21 mouse cellular contexts compared by ENCODE assay signal in genomic region chr13:115106183-115106582, GRCm38 (mm10). TPM values are rescaled to one million over a fixed set of nuclear protein-coding genes. Genes with fewer than 3 reads are reported as not detected.
DNase-seq lines count a peak whose midpoint lies in the region; ATAC-seq and TF ChIP-seq lines count a peak whose summit lies in the region.
"Had no signal": no experiment of that assay in that cellular context is flagged by ENCODE, and none has a peak within 500 bp of the region (broad histone marks: within the 10 kb centered on the region; RNA-seq: fewer than 3 reads in every experiment).

No protein-coding gene starts in this region.

- H3K36me3 ChIP-seq in heart, adult 2 months (ENCODE audit: control insufficient read depth, insufficient read depth, low read length) = peaks cover 5% of the 10 kb centered on the region; the same call in 1 of the 2 replicates
- no peaks in the 10 kb centered on the region for H3K36me3 ChIP-seq in liver, adult 2 months (ENCODE audit: control insufficient read depth, insufficient read depth, low read length)
- H3K36me3 ChIP-seq in liver, embryonic 11.5 days (ENCODE audit: control insufficient read depth, insufficient read depth, low read length) = no peaks in the 10 kb centered on the region
- no peaks in the 10 kb centered on the region for H3K36me3 ChIP-seq in midbrain, embryonic 10.5 days
- H3K36me3 ChIP-seq: embryonic facial prominence, embryonic 12.5 days; forebrain, embryonic 12.5 days; hindbrain, embryonic 13.5 days; midbrain, embryonic 12.5 days had no signal

- H3K27me3 ChIP-seq in heart, adult 2 months (ENCODE audit: control insufficient read depth, insufficient read depth, low read length) = no peaks in the 10 kb centered on the region
- H3K27me3 ChIP-seq in liver, adult 2 months (ENCODE audit: control insufficient read depth, insufficient read depth, low read length) = no peaks in the 10 kb centered on the region
- peaks cover 11% of the 10 kb centered on the region for H3K27me3 ChIP-seq in liver, embryonic 11.5 days (replicated peaks; ENCODE audit: control insufficient read depth, insufficient read depth, low read length)
- peaks cover 28% of the 10 kb centered on the region for H3K27me3 ChIP-seq in midbrain, embryonic 10.5 days (ENCODE audit: low read depth, poor library complexity, severe bottlenecking)
- H3K27me3 ChIP-seq: embryonic facial prominence, embryonic 12.5 days had no signal

- no peak overlapping the region for H3K9ac ChIP-seq in heart, adult 2 months (ENCODE audit: low read depth, low read length)
- no peak overlapping the region for H3K9ac ChIP-seq in liver, adult 2 months (ENCODE audit: low read depth, low read length)
- H3K9ac ChIP-seq in liver, embryonic 11.5 days (ENCODE audit: low read depth, low read length) = no peak overlapping the region
- H3K9ac ChIP-seq: embryonic facial prominence, embryonic 12.5 days; forebrain, embryonic 12.5 days; hindbrain, embryonic 13.5 days; midbrain, embryonic 12.5 days had no signal

- intact Hi-C loops in heart, adult 2 months (cut with DNase I) = no loop called here
- intact Hi-C loops in heart, postnatal 14 days (cut with DNase I) = loop anchor here (10.0 kb wide), 2 partner anchors 271 to 1609 kb away; no protein-coding TSS in a partner anchor

- TF ChIP-seq CTCF in heart, adult 2 months (IDR thresholded peaks at IDR 0.05) = no peak
- no peak for TF ChIP-seq CTCF in liver, adult 2 months (IDR thresholded peaks at IDR 0.05; ENCODE audit: low read depth, low read length)

- 47% methylated on average over 10 of the region's 10 CpGs for whole genome bisulfite sequencing in heart, adult 2 months
- WGBS in liver, adult 2 months = 20% methylated on average over 10 of the region's 10 CpGs
- WGBS in liver, embryonic 11.5 days = 76% methylated on average over 10 of the region's 10 CpGs
- 88% methylated on average over 10 of the region's 10 CpGs for WGBS in midbrain, embryonic 10.5 days

- no peaks in the 10 kb centered on the region for H3K79me2 ChIP-seq in heart, adult 2 months (replicated peaks; ENCODE audit: control insufficient read depth, insufficient read depth, low read length)
- no peaks in the 10 kb centered on the region for H3K79me2 ChIP-seq in liver, adult 2 months (ENCODE audit: control insufficient read depth, insufficient read depth, low read length)

- no peak for ATAC-seq in liver, embryonic 11.5 days (replicated peaks; ENCODE audit: low FRiP score)

- TF ChIP-seq POLR2A in heart, adult 2 months (IDR thresholded peaks at IDR 0.05; ENCODE audit: insufficient read depth, low read depth, low read length) = peak; percentile 41; the same call in 1 of the 2 replicates
- TF ChIP-seq POLR2A in liver, adult 2 months (IDR thresholded peaks at IDR 0.05; ENCODE audit: extremely low read depth, insufficient read depth, low read length) = no peak

- peaks cover 10% of the 10 kb centered on the region for H3K4me1 ChIP-seq in heart, adult 2 months (ENCODE audit: control insufficient read depth, insufficient read depth, low read length)
- H3K4me1 ChIP-seq in liver, adult 2 months (ENCODE audit: control insufficient read depth, insufficient read depth, low read length) = peaks cover 1% of the 10 kb centered on the region; the same call in 1 of the 2 replicates
- no peaks in the 10 kb centered on the region for H3K4me1 ChIP-seq in liver, embryonic 11.5 days (replicated peaks; ENCODE audit: control insufficient read depth, insufficient read depth, low read length)
- H3K4me1 ChIP-seq in brown adipose tissue, adult 24 weeks (ENCODE audit: control insufficient read depth, insufficient read depth, insufficient read length, low read length) = peaks cover 11% of the 10 kb centered on the region
- peaks cover 8% of the 10 kb centered on the region for H3K4me1 ChIP-seq in midbrain, embryonic 10.5 days

- H3K27ac ChIP-seq in heart, adult 2 months = peak overlapping the region; percentile 82
- H3K27ac ChIP-seq in liver, adult 2 months (replicated peaks; ENCODE audit: insufficient read depth, low read depth, low read length) = no peak overlapping the region
- no peak overlapping the region for H3K27ac ChIP-seq in liver, embryonic 11.5 days (ENCODE audit: low read depth, low read length)
- peak overlapping the region; percentile 97 for H3K27ac ChIP-seq in brown adipose tissue, adult 24 weeks (replicated peaks; ENCODE audit: low read depth, low read length)
- no peak overlapping the region for H3K27ac ChIP-seq in midbrain, embryonic 10.5 days (replicated peaks)
- H3K27ac ChIP-seq: embryonic facial prominence, embryonic 12.5 days; forebrain, embryonic 12.5 days; hindbrain, embryonic 13.5 days; midbrain, embryonic 12.5 days; stomach, postnatal 0 days had no signal

- DNase-seq in heart, adult 2 months = peak; percentile 43 to 46
- no peak for DNase-seq in heart, postnatal 14 days
- peak; percentile 89 for DNase-seq in liver, adult 2 months (ENCODE audit: extremely low read depth, low read depth, low spot score)
- no peak for DNase-seq in liver, embryonic 11.5 days (ENCODE audit: low spot score)
- peak; percentile 53 for DNase-seq in fibroblast of lung, adult 2 months (ENCODE audit: low read depth)
- no peak for DNase-seq in midbrain, embryonic 10.5 days (ENCODE audit: low spot score)
- DNase-seq: adrenal gland, adult 2 months; cerebellum, adult 18-20 months; cerebellum, postnatal 14 days; kidney, adult 11 months; layer of hippocampus, adult 9-11 months; thymus, adult 2 months; thymus, postnatal 4 days had no signal

- no peak overlapping the region for H3K4me3 ChIP-seq in heart, adult 2 months
- H3K4me3 ChIP-seq in liver, adult 2 months (ENCODE audit: insufficient read depth, low read depth, low read length) = no peak overlapping the region
- no peak overlapping the region for H3K4me3 ChIP-seq in liver, embryonic 11.5 days (ENCODE audit: low read depth, low read length)
- H3K4me3 ChIP-seq in brown adipose tissue, adult 24 weeks (ENCODE audit: insufficient read depth, low read depth, low read length) = no peak overlapping the region
- no peak overlapping the region for H3K4me3 ChIP-seq in midbrain, embryonic 10.5 days
- H3K4me3 ChIP-seq: embryonic facial prominence, embryonic 12.5 days; forebrain, embryonic 12.5 days; hindbrain, embryonic 13.5 days; midbrain, embryonic 12.5 days had no signal

- no peak overlapping the region for H3K4me2 ChIP-seq in liver, embryonic 11.5 days
- H3K4me2 ChIP-seq: embryonic facial prominence, embryonic 12.5 days; forebrain, embryonic 12.5 days; hindbrain, embryonic 13.5 days; midbrain, embryonic 12.5 days had no signal

- peak; percentile 67; the same call in 1 of the 2 replicates for TF ChIP-seq EP300 in heart, adult 2 months (IDR thresholded peaks at IDR 0.05; ENCODE audit: insufficient read depth, low read depth, low read length)

- H3K9me3 ChIP-seq in liver, embryonic 11.5 days (ENCODE audit: control insufficient read depth, low read length) = no peaks in the 10 kb centered on the region
- H3K9me3 ChIP-seq in midbrain, embryonic 10.5 days (replicated peaks) = no peaks in the 10 kb centered on the region
- H3K9me3 ChIP-seq: embryonic facial prominence, embryonic 12.5 days; forebrain, embryonic 12.5 days; hindbrain, embryonic 13.5 days; midbrain, embryonic 12.5 days had no signal

RNA-seq across cellular contexts. Expression of gene Itga1, which starts 4.4 kb away (rescaled TPM):
- total RNA-seq in heart, adult 2 months (2021) = 10 to 100 TPM; 34.8 TPM
- 6.8 and 14.0 TPM in 2 replicates for polyA plus RNA-seq in heart, adult 2 months (2012; rRNA removed)
- total RNA-seq in heart, postnatal 14 days (2021) = 10 to 100 TPM; 63.3 to 64.1 TPM
- total RNA-seq in liver, adult 2 months (2014; rRNA removed) = 20.1 and 22.2 TPM in 2 replicates
- polyA plus RNA-seq in liver, adult 2 months (2012; rRNA removed) = 2.9 and 3.2 TPM in 2 replicates
- polyA plus RNA-seq in liver, embryonic 11.5 days (2014; fragmentation: Nextera tagmentation; extraction: Ambion mirVana) = 3.9 and 4.3 TPM in 2 replicates
- polyA plus RNA-seq in brown adipose tissue, adult 24 weeks (2012; ENCODE audit: insufficient read depth, insufficient read length, missing spikeins) = 19.8 and 21.6 TPM in 2 replicates
- polyA plus RNA-seq in midbrain, embryonic 10.5 days (2016; fragmentation: Nextera tagmentation; extraction: Ambion mirVana) = 3.9 and 4.7 TPM in 2 replicates
- total RNA-seq: MEL had no signal

RNA-seq across cellular contexts. Expression of gene Gm49395, which starts 4.5 kb away (rescaled TPM):
- total RNA-seq in heart, adult 2 months (2021) = 10 to 100 TPM in 1 of 2 experiments, 1 to 10 TPM in 1; 7.8 to 10.5 TPM
- 0.64 and 2.4 TPM in 2 replicates for polyA plus RNA-seq in heart, adult 2 months (2012; rRNA removed)
- 10 to 100 TPM; 10.7 to 14.7 TPM for total RNA-seq in heart, postnatal 14 days (2021)
- total RNA-seq in liver, adult 2 months (2014; rRNA removed) = 1.6 and 2.7 TPM in 2 replicates
- 1.5 and 1.6 TPM in 2 replicates for polyA plus RNA-seq in liver, adult 2 months (2012; rRNA removed)
- 2.0 and 3.7 TPM in 2 replicates for polyA plus RNA-seq in liver, embryonic 11.5 days (2014; fragmentation: Nextera tagmentation; extraction: Ambion mirVana)
- polyA plus RNA-seq in brown adipose tissue, adult 24 weeks (2012; ENCODE audit: insufficient read depth, insufficient read length, missing spikeins) = 5.0 and 6.2 TPM in 2 replicates
- polyA plus RNA-seq in midbrain, embryonic 10.5 days (2016; fragmentation: Nextera tagmentation; extraction: Ambion mirVana) = 1.5 and 2.2 TPM in 2 replicates
- total RNA-seq: monocyte, adult 5-6 weeks had no signal

RNA-seq across cellular contexts. Expression of gene Pelo, which starts 16.2 kb away (rescaled TPM):
- total RNA-seq in heart, adult 2 months (2021) = 10 to 100 TPM; 15.6 to 18.0 TPM
- polyA plus RNA-seq in heart, adult 2 months (2012; rRNA removed) = 16.1 and 16.5 TPM in 2 replicates
- 10 to 100 TPM; 18.6 to 19.3 TPM for total RNA-seq in heart, postnatal 14 days (2021)
- 3.8 and 5.1 TPM in 2 replicates for total RNA-seq in liver, adult 2 months (2014; rRNA removed)
- polyA plus RNA-seq in liver, adult 2 months (2012; rRNA removed) = 20.3 and 28.5 TPM in 2 replicates
- polyA plus RNA-seq in liver, embryonic 11.5 days (2014; fragmentation: Nextera tagmentation; extraction: Ambion mirVana) = 10.0 and 10.9 TPM in 2 replicates
- 3.8 and 6.6 TPM in 2 replicates for polyA plus RNA-seq in brown adipose tissue, adult 24 weeks (2012; ENCODE audit: insufficient read depth, insufficient read length, missing spikeins)
- 5.9 and 7.7 TPM in 2 replicates for polyA plus RNA-seq in midbrain, embryonic 10.5 days (2016; fragmentation: Nextera tagmentation; extraction: Ambion mirVana)

Comparison
In these comparisons a context has a peak if more than half of its experiments do, and no peak if none do; other contexts are left out.
1. DNase-seq: peak in heart, adult 2 months (2 of 2), liver, adult 2 months (single experiment) and fibroblast of lung, adult 2 months (single experiment); none in heart, postnatal 14 days (0 of 2), liver, embryonic 11.5 days (single experiment) and midbrain, embryonic 10.5 days (single experiment).
2. H3K27ac ChIP-seq: peak in heart, adult 2 months (single experiment) and brown adipose tissue, adult 24 weeks (single experiment); none in liver, adult 2 months (single experiment), liver, embryonic 11.5 days (single experiment) and midbrain, embryonic 10.5 days (single experiment).